Mouse (Mus musculus) midbrain, embryonic 13.5 days (tissue): ENCODE results near the gene Stk25. TPM values are rescaled to one million over a fixed set of nuclear protein-coding genes. Genes with fewer than 3 reads are reported as not detected.
A peak's percentile ranks its signal among the peaks of the same experiment; 100 is the strongest.

Experiments used
- ATAC-seq: fragments of 200-750 bp; cut with Nextera tagmentation; 2 replicates; pipeline ENCODE4 v1.8.0; 2017; ENCODE audit warnings: mild to moderate bottlenecking, moderate TSS enrichment, moderate library complexity
- H3K27ac ChIP-seq: fragments of 300-500 bp; sonication (generic); 2 replicates; pipeline ENCODE4 v1.5.1; 2015; ENCODE audit warnings: inconsistent platforms, mild to moderate bottlenecking, moderate library complexity
- H3K27me3 ChIP-seq: fragments of 300-500 bp; sonication (generic); 2 replicates; pipeline ENCODE4 v1.6.1; 2015; ENCODE audit warnings: mild to moderate bottlenecking, inconsistent platforms
- H3K36me3 ChIP-seq: fragments of 300-500 bp; sonication (generic); 2 replicates; pipeline ENCODE4 v1.6.1; 2015; ENCODE audit warnings: mild to moderate bottlenecking, inconsistent platforms
- H3K4me1 ChIP-seq: fragments of 300-500 bp; sonication (generic); replicated peaks from 2 replicates; pipeline ENCODE4 v1.6.1; 2015; ENCODE audit warnings: inconsistent platforms
- H3K4me2 ChIP-seq: fragments of 300-500 bp; sonication (generic); replicated peaks from 2 replicates; pipeline ENCODE4 v1.6.1; 2015; ENCODE audit warnings: moderate library complexity, mild to moderate bottlenecking, inconsistent platforms
- H3K4me3 ChIP-seq: fragments of 300-500 bp; sonication (generic); replicated peaks from 2 replicates; pipeline ENCODE4 v1.5.1; 2015; ENCODE audit warnings: mild to moderate bottlenecking, inconsistent platforms
- H3K9ac ChIP-seq: fragments of 300-500 bp; sonication (generic); replicated peaks from 2 replicates; pipeline ENCODE4 v1.6.1; 2015; ENCODE audit warnings: mild to moderate bottlenecking, inconsistent platforms
- H3K9me3 ChIP-seq: fragments of 300-500 bp; sonication (generic); 2 replicates; pipeline ENCODE4 v1.6.1; 2016; ENCODE audit warnings: mild to moderate bottlenecking, inconsistent platforms
- WGBS: fragments of 180-500 bp; shearing (Covaris S2); methylation state at CpG from one replicate; pipeline ENCODE4 v1.1.7; 2015; 5-methylcytosine and 5-hydroxymethylcytosine counted together
- polyA plus RNA-seq: library from polyadenylated mRNA; unstranded; fragments of >200 nt; fragmentation: Nextera tagmentation; extraction: Ambion mirVana; gene quantifications from 2 replicates; pipeline ENCODE4 v1.2.1, GENCODE M21; 2015

Stk25 gene
- polyA plus RNA-seq, 1 experiment from 2014 or later: 280 TPM

- Histone ChIP-seq H3K27ac (0 out of 2 replicates have a peak overlapping the region, but pooled peaks have one; percentile 12), H3K4me2 (no peak overlapping the region), H3K9me3 (no peaks in the 10 kb centered on the region), H3K4me3 (no peak overlapping the region), H3K36me3 (no peaks in the 10 kb centered on the region), H3K4me1 (peaks cover 15% of the 10 kb centered on the region), H3K9ac (no peak overlapping the region), H3K27me3 (peaks cover 5% of the 10 kb centered on the region; the same call in 1 of the 2 replicates)
- ATAC-seq: no peak
- 26% methylated on average over 13 of the region's 13 CpGs for WGBS
Measured at GRCm38 (mm10) chr1:93667760-93668400, 9.4 kb upstream of the Stk25 start.

GRCm38 (mm10) chr1:93657025-93657360 is 1.5 kb downstream of the Stk25 start:
- H3K27me3 ChIP-seq: no peaks in the 10 kb centered on the region
- no peaks in the 10 kb centered on the region for H3K4me1 ChIP-seq
- no peak overlapping the region for H3K4me3 ChIP-seq
- H3K36me3 ChIP-seq: no peaks in the 10 kb centered on the region
- ATAC-seq: no peak
- no peak overlapping the region for H3K4me2 ChIP-seq
- H3K27ac ChIP-seq: no peak overlapping the region
- H3K9me3 ChIP-seq: no peaks in the 10 kb centered on the region
- WGBS: 77% methylated on average over 5 of the region's 5 CpGs
- no peak overlapping the region for H3K9ac ChIP-seq

- Histone ChIP-seq H3K27ac (no peak overlapping the region), H3K9me3 (0 out of 2 replicates have a peak, but pooled peaks cover 4% of the 10 kb centered on the region), H3K4me2 (no peak overlapping the region), H3K9ac (no peak overlapping the region), H3K4me3 (no peak overlapping the region), H3K4me1 (no peaks in the 10 kb centered on the region), H3K27me3 (no peaks in the 10 kb centered on the region), H3K36me3 (no peaks in the 10 kb centered on the region)
- WGBS: 73% methylated on average over 7 of the region's 7 CpGs
- ATAC-seq: no peak
Measured at GRCm38 (mm10) chr1:93656325-93657024, 2.0 kb downstream of the Stk25 start.

- no peak for ATAC-seq
- 76% methylated on average over 2 of the region's 2 CpGs for WGBS
Measured at GRCm38 (mm10) chr1:93654798-93655197, 3.7 kb downstream of the Stk25 start.

GRCm38 (mm10) chr1:93654275-93654674 is 4.2 kb downstream of the Stk25 start:
- no peaks in the 10 kb centered on the region for H3K4me1 ChIP-seq
- no peak overlapping the region for H3K9ac ChIP-seq
- no peak overlapping the region for H3K27ac ChIP-seq
- no peak for ATAC-seq
- no peak overlapping the region for H3K4me2 ChIP-seq
- no peaks in the 10 kb centered on the region for H3K36me3 ChIP-seq
- WGBS: 76% methylated on average over 2 of the region's 2 CpGs
- 0 out of 2 replicates have a peak, but pooled peaks cover 4% of the 10 kb centered on the region for H3K9me3 ChIP-seq
- no peak overlapping the region for H3K4me3 ChIP-seq
- H3K27me3 ChIP-seq: no peaks in the 10 kb centered on the region

More at GRCm38 (mm10) chr1:93654798-93655197, 3.7 kb downstream of the Stk25 start:
- H3K4me3 ChIP-seq: no peak overlapping the region
- no peaks in the 10 kb centered on the region for H3K27me3 ChIP-seq
- no peaks in the 10 kb centered on the region for H3K4me1 ChIP-seq
- no peak overlapping the region for H3K27ac ChIP-seq
- H3K4me2 ChIP-seq: no peak overlapping the region
- H3K9me3 ChIP-seq: 0 out of 2 replicates have a peak, but pooled peaks cover 4% of the 10 kb centered on the region
- no peaks in the 10 kb centered on the region for H3K36me3 ChIP-seq
- H3K9ac ChIP-seq: no peak overlapping the region

GRCm38 (mm10) chr1:93649604-93650172 is 8.8 kb downstream of the Stk25 start:
- WGBS: 73% methylated on average over 5 of the region's 5 CpGs
- ATAC-seq: no peak
- Histone ChIP-seq H3K27ac (no peak overlapping the region), H3K9me3 (0 out of 2 replicates have a peak, but pooled peaks cover 4% of the 10 kb centered on the region), H3K4me2 (no peak overlapping the region), H3K36me3 (no peaks in the 10 kb centered on the region), H3K27me3 (no peaks in the 10 kb centered on the region), H3K4me3 (no peak overlapping the region), H3K4me1 (no peaks in the 10 kb centered on the region), H3K9ac (no peak overlapping the region)

GRCm38 (mm10) chr1:93642692-93643091 is 15.8 kb downstream of the Stk25 start:
- Histone ChIP-seq H3K4me1 (no peaks in the 10 kb centered on the region), H3K36me3 (no peaks in the 10 kb centered on the region), H3K9ac (no peak overlapping the region), H3K27ac (no peak overlapping the region), H3K27me3 (no peaks in the 10 kb centered on the region), H3K4me3 (no peak overlapping the region), H3K4me2 (no peak overlapping the region), H3K9me3 (no peaks in the 10 kb centered on the region)
- no peak for ATAC-seq
- WGBS: 89% methylated on average over 2 of the region's 2 CpGs

GRCm38 (mm10) chr1:93641978-93642377 is 16.5 kb downstream of the Stk25 start:
- H3K9ac ChIP-seq: no peak overlapping the region
- no peak overlapping the region for H3K4me3 ChIP-seq
- H3K27ac ChIP-seq: no peak overlapping the region
- H3K4me2 ChIP-seq: no peak overlapping the region
- no peak for ATAC-seq
- H3K9me3 ChIP-seq: no peaks in the 10 kb centered on the region
- no peaks in the 10 kb centered on the region for H3K4me1 ChIP-seq
- no peaks in the 10 kb centered on the region for H3K36me3 ChIP-seq
- no peaks in the 10 kb centered on the region for H3K27me3 ChIP-seq
- 85% methylated on average over 2 of the region's 2 CpGs for WGBS

- peak overlapping the region; percentile 88 for H3K27ac ChIP-seq
- 36% methylated on average over 7 of the region's 7 CpGs for WGBS
- peaks cover 9% of the 10 kb centered on the region for H3K36me3 ChIP-seq
- H3K4me2 ChIP-seq: peak overlapping the region; percentile 64
- ATAC-seq: peak; percentile 15
- H3K4me3 ChIP-seq: peak overlapping the region; percentile 85
- no peaks in the 10 kb centered on the region for H3K27me3 ChIP-seq
- peak overlapping the region; percentile 65 for H3K9ac ChIP-seq
- H3K4me1 ChIP-seq: peaks cover 24% of the 10 kb centered on the region
- H3K9me3 ChIP-seq: no peaks in the 10 kb centered on the region
Measured at GRCm38 (mm10) chr1:93636211-93636897, 22.1 kb downstream of the Stk25 start.

- no peaks in the 10 kb centered on the region for H3K27me3 ChIP-seq
- WGBS: 1% methylated on average over 44 of the region's 44 CpGs
- peak; percentile 99 for ATAC-seq
- H3K36me3 ChIP-seq: peaks cover 15% of the 10 kb centered on the region
- H3K9me3 ChIP-seq: no peaks in the 10 kb centered on the region
- H3K9ac ChIP-seq: peak overlapping the region; percentile 80
- peak overlapping the region; percentile 88 for H3K27ac ChIP-seq
- H3K4me1 ChIP-seq: peaks cover 24% of the 10 kb centered on the region
- peak overlapping the region; percentile 85 for H3K4me3 ChIP-seq
- H3K4me2 ChIP-seq: peak overlapping the region; percentile 78
Measured at GRCm38 (mm10) chr1:93635580-93636192, 22.8 kb downstream of the Stk25 start.

- H3K9me3 ChIP-seq: no peaks in the 10 kb centered on the region
- peak overlapping the region; percentile 85 for H3K4me3 ChIP-seq
- under 1% methylated on average over 57 of the region's 58 CpGs for WGBS
- H3K4me1 ChIP-seq: peaks cover 24% of the 10 kb centered on the region
- peak overlapping the region; percentile 78 for H3K4me2 ChIP-seq
- ATAC-seq: no peak
- peak overlapping the region; percentile 88 for H3K27ac ChIP-seq
- no peaks in the 10 kb centered on the region for H3K27me3 ChIP-seq
- H3K9ac ChIP-seq: peak overlapping the region; percentile 80
- peaks cover 21% of the 10 kb centered on the region for H3K36me3 ChIP-seq
Measured at GRCm38 (mm10) chr1:93635091-93635579, 23.3 kb downstream of the Stk25 start.
